Mouse (Mus musculus) myocyte (in vitro differentiated cells): ENCODE results near the gene Dnajb13.

Source experiments
- CEBPB ChIP-seq: IDR thresholded peaks from 2 replicates; pipeline ENCODE4 v1.6.1; 2011; ENCODE audit warnings: mild to moderate bottlenecking, moderate library complexity; ENCODE audit not compliant: poor library complexity, insufficient read depth, severe bottlenecking
- E2F4 ChIP-seq: IDR thresholded peaks from one replicate; pipeline ENCODE4 v1.6.1; 2011; ENCODE audit warnings: mild to moderate bottlenecking, control low read depth, moderate library complexity; ENCODE audit not compliant: insufficient read depth
- MAX ChIP-seq: IDR thresholded peaks from one replicate; pipeline ENCODE4 v1.6.1; 2011; ENCODE audit warnings: low read depth, mild to moderate bottlenecking, control low read depth
- MYOD1 ChIP-seq, 3 experiments: IDR thresholded peaks; one replicate each; pipeline ENCODE4 v1.6.1; 2011; ENCODE audit warnings: control low read depth in 2 of 3, low read depth in 2 of 3, mild to moderate bottlenecking in 2 of 3, moderate library complexity in 1 of 3; ENCODE audit not compliant: insufficient read length in 2 of 3, control insufficient read depth in 1 of 3
- MYOG ChIP-seq, 3 experiments: IDR thresholded peaks; one replicate each; pipeline ENCODE4 v1.6.1; 2011; ENCODE audit warnings: control low read depth in 2 of 3, low read depth in 2 of 3, mild to moderate bottlenecking in 2 of 3; ENCODE audit not compliant: insufficient read length in 2 of 3, control insufficient read depth in 1 of 3, insufficient read depth in 1 of 3
- POLR2A ChIP-seq: IDR thresholded peaks from one replicate; pipeline ENCODE4 v1.6.1; 2011; ENCODE audit warnings: low read depth, mild to moderate bottlenecking, control low read depth, moderate library complexity; ENCODE audit not compliant: insufficient read length
- POLR2AphosphoS2 ChIP-seq: IDR thresholded peaks from one replicate; pipeline ENCODE4 v1.6.1; 2011; ENCODE audit warnings: low read depth, control low read depth; ENCODE audit not compliant: insufficient read length
- REST ChIP-seq: IDR thresholded peaks from one replicate; pipeline ENCODE4 v1.6.1; 2011; ENCODE audit warnings: mild to moderate bottlenecking, control low read depth, moderate library complexity; ENCODE audit not compliant: insufficient read depth, insufficient read length
- SRF ChIP-seq: IDR thresholded peaks from one replicate; pipeline ENCODE4 v1.6.1; 2011; ENCODE audit warnings: low read depth; ENCODE audit not compliant: control insufficient read depth, insufficient read length
- TCF12 ChIP-seq: IDR thresholded peaks from one replicate; pipeline ENCODE4 v1.6.1; 2011; ENCODE audit warnings: mild to moderate bottlenecking, control low read depth; ENCODE audit not compliant: poor library complexity, insufficient read depth, severe bottlenecking
- TCF3 ChIP-seq: IDR thresholded peaks from one replicate; pipeline ENCODE4 v1.6.1; 2011; ENCODE audit warnings: low read depth, control low read depth; ENCODE audit not compliant: insufficient read length
- USF1 ChIP-seq: IDR thresholded peaks from one replicate; pipeline ENCODE4 v1.6.1; 2011; ENCODE audit warnings: low read depth, mild to moderate bottlenecking, control low read depth, moderate library complexity

GRCm38 (mm10) chr7:100555431-100555951 is 40.7 kb upstream of the Dnajb13 start:
- TF ChIP-seq POLR2A = no peak
- no peak for TF ChIP-seq SRF
- TF ChIP-seq TCF12 = no peak
- no peak for TF ChIP-seq USF1
- no peak for TF ChIP-seq MAX
- no peak for TF ChIP-seq E2F4
- TF ChIP-seq REST = no peak
- peak in 1 of 3 experiments; percentile 24 for TF ChIP-seq MYOD1 (IDR thresholded peaks at IDR 0.05; ENCODE audit: control insufficient read depth in 1 of 3, insufficient read length in 2 of 3, low read depth in 2 of 3)
- no peak for TF ChIP-seq CEBPB
- no peak for TF ChIP-seq POLR2AphosphoS2
- TF ChIP-seq MYOG (IDR thresholded peaks at IDR 0.05; ENCODE audit: control insufficient read depth in 1 of 3, insufficient read depth in 1 of 3, insufficient read length in 2 of 3, low read depth in 2 of 3) = peak in 2 of 3 experiments; percentile 52 to 70
- no peak for TF ChIP-seq TCF3
